Mouse (Mus musculus): ENCODE data around the gene F3.

Gene F3

GRCm38 (mm10) chr3:121722971-121723844 is at the start of gene F3:
Gene F3 (plus strand): TSS chr3:121723537.
- DNase-seq (ENCODE audit: low spot score), result peak; percentile 84

DNA sequence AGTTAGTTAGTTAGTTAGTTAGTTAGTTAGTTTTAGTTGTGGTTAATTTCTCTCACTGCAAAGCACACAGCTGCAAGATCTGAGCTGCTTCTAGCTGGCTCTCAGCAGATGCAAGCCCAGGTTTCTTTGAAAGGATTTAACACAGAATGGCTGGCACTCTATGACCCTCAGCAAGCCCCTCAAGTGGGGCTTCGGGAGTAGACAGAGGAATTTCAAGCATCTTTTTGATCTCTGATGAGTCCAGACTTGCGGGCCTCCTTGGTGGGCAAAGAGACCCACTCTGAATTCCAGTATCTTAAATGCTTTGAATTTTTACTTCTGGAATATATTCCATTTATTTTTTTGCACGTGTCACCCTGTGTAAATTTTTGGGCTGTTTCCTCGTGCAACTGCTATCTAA is 44.4 kb upstream of the F3 start:
- no peak for DNase-seq (ENCODE audit: low spot score)

- no peak for DNase-seq (ENCODE audit: low spot score)
Measured at GRCm38 (mm10) chr3:121679443-121679842, 43.9 kb upstream of the F3 start.

GRCm38 (mm10) chr3:121680187-121680586 is 43.1 kb upstream of the F3 start:
- DNase-seq (ENCODE audit: low spot score), result no peak

GRCm38 (mm10) chr3:121682439-121683411 is 40.6 kb upstream of the F3 start:
- no peak for DNase-seq (ENCODE audit: low spot score)

GRCm38 (mm10) chr3:121684552-121684951 is 38.8 kb upstream of the F3 start:
- no peak for DNase-seq (ENCODE audit: low spot score)

DNA sequence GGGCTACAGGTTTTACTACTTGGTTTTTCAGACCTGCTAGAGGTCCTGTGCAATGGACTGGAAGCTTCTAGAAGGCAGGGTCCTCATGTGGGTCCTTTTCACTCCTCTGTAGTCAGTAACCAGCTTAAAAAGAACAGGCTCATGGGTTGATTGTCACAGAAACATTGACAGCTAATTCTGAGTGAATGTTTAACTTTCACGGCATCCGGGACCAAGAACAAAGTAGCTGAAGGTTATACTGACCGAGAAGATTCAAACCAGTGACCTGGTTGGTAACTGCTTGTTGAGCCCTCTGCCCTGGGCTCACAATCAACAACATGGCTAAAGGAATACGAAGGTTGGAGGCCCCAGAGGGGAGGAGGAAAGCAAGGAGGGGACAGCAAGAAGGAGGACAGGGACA is 38.4 kb upstream of the F3 start:
- no peak for DNase-seq (ENCODE audit: low spot score)

GRCm38 (mm10) chr3:121685985-121686384 is 37.4 kb upstream of the F3 start:
- DNase-seq (ENCODE audit: low spot score), result no peak

DNA sequence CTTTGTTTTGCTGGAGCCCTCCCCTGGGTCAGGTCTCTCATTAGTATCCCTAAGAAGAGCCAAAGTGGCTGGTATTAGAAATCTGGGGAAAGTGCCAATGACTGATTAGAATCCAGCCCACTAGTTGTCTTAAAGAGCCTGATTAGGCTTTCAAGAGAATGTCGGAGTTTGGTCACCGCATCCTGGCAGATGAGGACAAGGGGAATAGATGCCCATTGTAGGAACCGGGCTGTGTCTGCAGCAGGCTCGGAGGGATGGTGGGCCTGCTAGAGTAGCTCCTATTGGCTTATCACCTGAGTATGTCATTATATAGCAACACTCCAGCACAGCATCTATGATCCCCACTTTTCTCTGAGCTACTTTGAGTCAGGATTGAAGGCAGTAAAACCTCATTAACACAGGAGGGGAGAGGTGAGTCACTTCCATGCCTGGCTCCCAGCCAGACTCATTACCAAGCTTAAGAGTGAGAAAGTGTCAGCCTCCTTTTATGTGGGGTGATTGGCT is 36.9 kb upstream of the F3 start:
- no peak for DNase-seq (ENCODE audit: low spot score)

GRCm38 (mm10) chr3:121687741-121688140 is 35.6 kb upstream of the F3 start:
- DNase-seq (ENCODE audit: low spot score), result no peak

DNA sequence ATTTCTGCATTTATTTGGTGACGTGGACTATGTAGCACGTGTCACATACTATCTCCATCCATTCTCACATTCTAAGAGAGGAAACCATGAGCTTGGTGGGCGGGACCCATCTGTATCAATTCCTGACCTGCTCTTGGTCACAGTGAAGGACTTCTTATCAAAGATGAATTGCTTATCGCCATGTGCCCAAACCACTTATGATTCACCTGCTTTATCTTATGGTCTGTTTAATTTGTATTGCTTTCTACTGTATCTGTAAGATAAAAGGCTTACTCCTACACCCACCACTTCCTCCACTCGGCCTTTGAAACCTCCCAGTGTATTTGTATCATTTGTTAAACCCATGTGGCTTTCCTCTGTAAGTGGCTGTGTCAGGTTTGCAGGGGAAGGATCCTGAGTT is 34.3 kb upstream of the F3 start:
- no peak for DNase-seq (ENCODE audit: low spot score)

DNA sequence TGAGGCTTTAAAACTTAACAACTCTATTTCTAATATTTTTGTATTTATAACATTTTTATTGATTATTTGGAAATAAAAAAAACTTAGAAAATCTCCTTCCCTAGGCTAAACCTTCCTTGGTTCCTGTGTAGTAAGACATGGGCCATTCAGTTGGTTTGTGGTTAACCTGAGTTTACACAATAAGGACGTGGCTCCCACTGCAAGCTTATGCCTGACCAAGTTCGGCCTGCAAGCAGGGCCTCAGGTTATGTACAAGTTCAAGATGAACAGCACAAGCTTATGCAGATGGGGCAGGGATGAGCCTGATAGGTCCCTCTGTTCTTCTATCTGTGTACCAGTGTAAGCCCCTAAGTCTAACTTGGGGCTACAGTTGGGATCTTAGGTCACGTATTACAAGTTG is 33.6 kb upstream of the F3 start:
- DNase-seq (ENCODE audit: low spot score), result no peak

- DNase-seq (ENCODE audit: low spot score), result no peak
Measured at GRCm38 (mm10) chr3:121693001-121693730, 30.2 kb upstream of the F3 start.

DNA sequence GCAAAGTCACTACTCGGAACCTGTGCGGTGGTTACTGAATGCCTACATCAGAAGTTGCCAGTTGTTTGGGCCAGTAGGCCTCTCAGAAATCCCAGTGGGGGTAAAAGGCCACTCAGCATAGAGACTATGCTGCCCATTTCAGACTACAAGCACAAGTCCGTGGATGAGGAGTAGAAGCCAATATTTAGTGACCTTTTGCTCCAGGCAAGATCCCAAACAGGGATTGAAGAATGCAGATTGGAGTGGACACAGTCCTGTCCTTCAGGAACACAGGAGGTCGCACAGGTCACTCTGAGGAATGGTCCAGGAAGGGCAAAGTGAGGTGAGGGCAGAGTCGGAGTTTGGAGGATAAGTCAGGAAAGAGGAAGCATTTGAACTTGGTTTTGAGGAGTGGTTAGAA is 29.6 kb upstream of the F3 start:
- DNase-seq (ENCODE audit: low spot score), result no peak

DNA sequence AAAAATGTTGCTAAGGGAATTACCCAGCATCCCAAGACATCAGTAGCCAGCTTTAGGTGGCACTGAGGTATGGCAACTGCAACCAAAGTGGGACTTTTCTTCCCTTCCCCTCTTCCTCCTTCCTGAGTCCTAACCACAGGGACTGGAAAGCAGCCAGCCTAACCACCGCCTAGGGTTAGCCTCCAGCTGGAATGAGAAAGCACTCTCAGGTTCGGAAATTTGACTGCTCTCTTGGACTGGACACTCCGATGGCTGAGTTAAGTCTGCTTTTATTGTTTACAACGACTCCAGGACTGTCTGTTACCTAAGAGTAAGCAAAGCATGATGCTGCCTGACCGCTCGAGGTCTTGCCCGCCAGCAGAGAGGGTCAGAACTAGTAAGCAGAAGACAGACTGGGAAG is 26.2 kb upstream of the F3 start:
- peak; percentile 57 for DNase-seq (ENCODE audit: low spot score)

GRCm38 (mm10) chr3:121699401-121699800 is 23.9 kb upstream of the F3 start:
- DNase-seq (ENCODE audit: low spot score), result no peak

GRCm38 (mm10) chr3:121699849-121700248 is 23.5 kb upstream of the F3 start:
- no peak for DNase-seq (ENCODE audit: low spot score)

DNA sequence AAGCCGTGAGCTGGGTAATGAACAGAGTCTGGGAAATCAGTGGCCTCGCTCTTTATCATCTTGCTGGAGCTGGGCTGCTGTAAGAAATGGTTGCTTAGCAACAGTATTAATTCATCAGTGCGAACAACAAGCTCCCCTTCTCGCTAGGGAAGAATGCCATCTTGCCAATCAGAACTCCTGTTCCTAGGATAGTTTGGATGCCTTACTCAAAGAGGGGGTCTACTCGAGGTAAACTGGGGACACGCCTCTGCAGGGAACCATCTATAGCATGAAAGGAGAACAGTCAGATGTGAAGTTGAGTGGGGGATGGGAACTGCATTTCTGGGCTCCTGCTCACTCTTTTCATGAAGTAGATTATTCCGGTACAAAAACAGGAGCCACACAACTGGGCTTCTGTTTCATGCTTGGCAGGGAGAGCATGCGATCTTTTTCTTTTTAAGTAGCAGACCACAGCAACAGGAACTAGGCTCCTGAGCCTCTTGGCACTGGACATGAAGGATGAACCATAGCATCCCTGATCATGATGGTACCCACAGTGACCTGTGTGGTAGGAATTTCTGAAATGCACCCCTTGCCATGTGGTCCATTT is 22.9 kb upstream of the F3 start:
- no peak for DNase-seq (ENCODE audit: low spot score)

GRCm38 (mm10) chr3:121703155-121703879 is 20.0 kb upstream of the F3 start:
- no peak for DNase-seq (ENCODE audit: low spot score)

- no peak for DNase-seq (ENCODE audit: low spot score)
Measured at GRCm38 (mm10) chr3:121703880-121704243, 19.5 kb upstream of the F3 start.

DNA sequence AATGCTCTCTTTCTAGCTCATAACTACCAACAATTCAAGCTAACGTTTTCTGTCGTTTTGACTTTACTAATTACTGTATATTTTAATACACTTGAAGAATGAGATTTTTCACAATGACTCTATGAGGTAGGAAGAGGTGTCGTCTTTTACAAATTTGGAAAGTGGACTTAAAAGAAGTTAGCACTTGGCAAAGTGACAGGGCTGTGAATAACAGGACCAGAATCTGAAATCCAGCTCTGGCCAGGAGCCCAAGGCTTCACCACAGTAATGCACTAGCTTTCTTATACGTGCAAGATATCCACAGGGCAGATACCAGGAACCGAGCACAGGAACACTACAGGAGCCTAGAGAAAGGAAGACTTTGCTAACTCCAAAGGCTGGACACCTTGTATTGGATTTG is 17.2 kb upstream of the F3 start:
- DNase-seq (ENCODE audit: low spot score), result no peak
